Mouse (Mus musculus) lung, postnatal 14 days (tissue): ENCODE results near the gene Tomm40.

ENCODE experiments used
- DNase-seq: peaks from one replicate; pipeline ENCODE4 v3.0.0; 2021

Tomm40 gene

DNA sequence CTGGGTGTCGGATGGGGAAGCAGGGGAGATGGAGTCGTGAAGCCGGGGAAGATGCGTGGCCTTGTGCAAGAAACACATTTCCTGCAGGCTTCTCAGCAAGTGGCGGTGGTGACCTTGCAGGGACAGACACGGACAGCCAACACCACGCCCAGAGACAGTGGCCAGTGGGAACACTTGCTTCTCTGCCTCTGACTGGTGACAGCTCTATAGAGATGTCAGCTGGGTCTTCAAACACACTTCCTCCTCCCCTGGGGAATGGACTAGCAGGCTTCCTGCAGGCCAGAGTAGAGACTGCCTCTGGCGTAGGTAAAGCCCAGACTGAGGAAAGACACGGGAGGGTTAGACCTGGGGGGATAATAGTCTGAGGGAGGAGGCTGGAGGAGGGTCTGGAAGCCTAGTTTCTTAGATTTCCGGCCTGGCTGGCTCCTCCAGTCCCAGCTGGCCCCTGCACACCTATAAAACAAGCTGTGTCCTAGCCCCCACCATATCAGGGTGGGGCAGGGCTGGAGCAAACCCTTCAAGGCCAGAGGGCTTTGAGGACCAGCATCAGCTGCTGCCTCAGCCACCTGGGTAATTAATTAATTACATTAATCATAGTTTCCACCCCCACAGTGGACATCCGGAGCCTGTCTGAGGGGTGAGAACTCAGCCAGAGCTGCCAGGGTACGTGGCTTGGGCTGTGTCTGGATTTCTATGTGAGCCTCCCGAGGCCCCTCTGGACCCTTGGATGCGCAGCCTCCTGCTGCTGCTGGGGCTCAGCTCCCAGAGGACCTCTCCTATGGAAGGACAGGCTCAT lies 29.6 kb upstream of the Tomm40 start:
- no peak for DNase-seq

DNA sequence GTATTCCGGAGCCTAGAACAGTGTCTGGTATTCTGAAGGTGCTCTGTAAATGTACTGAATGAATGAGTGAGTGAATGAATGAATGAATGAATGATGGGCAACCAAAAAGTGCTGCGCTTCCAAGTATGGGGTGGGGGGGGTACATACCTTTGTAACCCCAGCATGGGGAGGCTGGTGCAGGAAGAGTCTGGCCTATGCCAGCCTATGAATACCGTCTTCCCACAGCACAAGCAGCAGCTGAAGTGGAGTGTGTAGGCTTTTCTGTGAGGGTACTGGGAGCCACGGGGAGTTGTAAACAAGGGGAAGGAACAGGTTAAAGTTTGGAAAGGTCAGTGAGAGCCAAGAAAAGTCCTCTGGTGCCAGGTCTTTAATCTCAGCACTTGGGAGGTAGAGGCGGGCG lies 28.6 kb upstream of the Tomm40 start:
- DNase-seq, result no peak

DNA sequence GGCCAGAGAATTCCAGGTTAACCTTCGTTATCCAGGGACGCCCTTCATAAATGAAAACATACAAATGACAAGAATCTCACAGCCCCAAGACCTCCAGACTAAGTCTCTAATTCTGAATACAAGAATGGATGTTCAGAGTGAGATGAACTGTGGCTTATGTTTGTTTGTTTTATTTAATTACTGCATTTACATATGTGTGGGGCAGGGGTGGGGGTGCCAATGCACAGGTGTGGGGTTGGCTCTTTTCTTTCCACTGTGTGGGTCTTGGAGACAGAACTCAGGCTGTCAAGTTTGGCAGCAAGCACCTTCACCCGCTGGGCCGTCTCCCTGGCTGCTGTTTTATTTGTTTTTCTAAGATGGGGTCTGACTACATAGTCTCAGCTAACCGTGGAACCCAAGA lies 27.2 kb upstream of the Tomm40 start:
- DNase-seq, result no peak

DNA sequence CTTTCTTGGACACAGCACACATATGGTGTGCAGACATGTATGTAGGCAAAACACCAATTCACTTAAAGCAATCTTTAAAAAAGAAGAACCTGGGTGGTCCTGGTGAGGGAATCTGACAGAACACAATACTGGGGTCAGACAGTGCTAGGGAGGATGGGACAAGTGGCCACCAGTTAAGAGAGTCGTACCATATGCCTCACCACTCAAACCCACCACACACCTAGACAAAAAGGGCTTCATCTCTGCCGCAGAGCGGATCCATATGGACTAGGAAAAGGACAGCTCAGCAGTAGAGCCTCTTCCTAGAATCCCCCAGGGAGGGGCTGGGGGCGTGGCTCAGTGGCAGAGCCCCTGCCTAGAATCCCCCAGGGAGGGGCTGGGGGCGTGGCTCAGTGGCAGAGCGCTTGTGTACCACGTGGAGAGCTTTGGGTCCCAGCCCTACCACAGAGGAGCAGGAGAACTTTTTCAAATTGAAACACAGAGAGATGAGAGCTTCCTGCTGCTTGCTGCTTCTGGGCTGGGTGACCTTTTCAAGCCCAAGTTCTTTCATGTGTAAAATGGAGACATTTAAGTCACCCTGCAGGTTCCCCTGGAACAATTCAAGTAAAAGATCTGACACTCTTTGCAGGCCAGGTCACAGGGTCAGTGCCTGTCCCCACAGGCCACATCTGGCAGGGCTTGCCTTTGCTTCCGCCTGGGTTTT lies 26.2 kb upstream of the Tomm40 start:
- peak; percentile 32 for DNase-seq

DNA sequence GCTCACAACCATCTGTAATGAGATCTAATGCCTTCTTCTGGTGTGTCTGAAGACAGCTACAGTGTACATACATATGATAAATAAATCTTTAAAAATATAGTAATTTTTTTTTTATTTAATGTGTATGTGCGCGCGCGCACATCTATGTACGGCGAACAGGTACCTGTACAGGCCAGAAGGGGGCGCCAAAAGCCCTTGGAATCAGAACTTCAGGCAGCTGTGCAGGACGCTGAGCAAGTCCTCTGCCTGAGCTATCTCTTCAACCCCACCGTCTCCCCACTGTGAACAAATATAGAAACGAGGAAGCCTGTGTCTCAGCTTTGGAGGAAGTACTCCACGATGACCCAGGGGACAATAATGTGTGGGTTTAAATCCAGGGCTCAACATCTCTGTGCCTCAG lies 25.0 kb upstream of the Tomm40 start:
- peak; percentile 37 for DNase-seq

DNA sequence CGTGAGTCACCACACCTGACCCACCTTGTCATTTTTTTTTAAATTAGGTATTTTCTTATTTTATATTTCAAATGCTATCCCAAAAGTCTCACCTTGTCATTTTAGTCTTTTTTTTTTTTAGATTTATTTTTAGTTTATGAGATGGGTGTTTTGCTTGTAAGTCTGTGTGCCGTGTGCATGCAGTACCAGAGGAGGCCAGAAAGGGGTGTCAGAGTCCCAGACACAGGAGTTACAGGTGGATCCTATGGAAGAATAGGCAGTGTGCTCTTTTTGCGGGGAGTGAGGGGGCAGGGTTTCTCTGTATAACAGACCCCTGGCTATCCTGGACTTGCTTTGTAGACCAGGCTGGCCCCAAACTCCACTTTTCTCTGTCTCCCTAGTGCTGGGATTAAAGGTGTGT lies 23.5 kb upstream of the Tomm40 start:
- DNase-seq, result no peak

DNA sequence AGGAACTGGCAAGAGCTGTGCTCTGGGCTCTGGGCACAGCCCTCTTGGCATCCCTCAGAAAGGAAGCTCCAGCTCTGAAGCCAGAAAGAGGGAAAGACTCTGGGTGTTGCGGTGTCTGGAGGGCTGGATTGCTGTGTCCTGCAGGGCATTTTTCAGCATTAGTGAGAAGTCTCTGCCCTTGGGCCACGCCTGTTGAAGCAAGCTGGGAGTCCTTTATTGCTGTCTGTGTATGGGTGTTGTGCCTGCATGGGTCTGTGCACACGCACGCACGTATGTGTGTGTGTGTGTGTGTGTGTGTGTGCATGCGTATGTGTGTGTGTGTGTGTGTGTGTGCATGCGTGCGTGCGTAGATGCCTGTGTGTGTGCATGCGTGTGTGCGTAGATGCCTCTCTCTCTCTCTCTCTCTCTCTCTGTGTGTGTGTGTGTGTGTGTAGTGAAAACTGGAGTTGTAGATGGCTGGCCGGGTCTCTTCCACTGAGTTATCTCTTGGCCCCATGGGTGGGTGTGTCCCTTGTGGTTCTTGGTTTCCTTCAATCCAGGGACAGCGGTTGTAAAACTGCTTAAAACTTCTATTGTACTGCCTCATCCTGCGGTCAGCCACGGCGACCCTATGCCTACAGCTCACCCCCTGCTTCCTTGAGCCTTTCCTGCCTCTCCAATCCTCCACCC lies 21.3 kb upstream of the Tomm40 start:
- no peak for DNase-seq

DNA sequence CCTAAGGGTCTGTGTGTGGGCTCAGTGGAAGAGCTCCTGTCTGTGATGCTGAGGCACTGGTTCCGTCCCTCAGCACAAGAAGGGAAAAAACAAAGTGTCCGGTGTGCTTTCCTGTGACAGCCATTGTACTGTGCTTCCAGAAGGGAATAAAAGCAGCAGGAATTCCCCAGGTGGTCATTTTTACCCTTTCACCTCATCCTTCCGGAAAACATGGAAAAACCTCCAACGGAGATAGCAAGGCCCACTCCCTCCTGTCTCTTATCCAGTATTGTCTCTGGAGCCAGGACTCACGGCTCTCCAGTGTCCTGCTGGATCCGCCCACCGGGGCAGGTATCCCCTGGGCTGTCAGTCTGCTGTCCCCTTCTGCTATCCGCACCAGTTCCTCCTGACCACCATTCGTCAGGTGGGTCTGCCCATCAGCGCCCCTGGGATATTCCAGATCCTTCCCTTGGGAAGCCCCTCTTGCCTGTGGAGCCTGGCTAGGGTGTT lies 19.0 kb upstream of the Tomm40 start:
- DNase-seq, result no peak

DNA sequence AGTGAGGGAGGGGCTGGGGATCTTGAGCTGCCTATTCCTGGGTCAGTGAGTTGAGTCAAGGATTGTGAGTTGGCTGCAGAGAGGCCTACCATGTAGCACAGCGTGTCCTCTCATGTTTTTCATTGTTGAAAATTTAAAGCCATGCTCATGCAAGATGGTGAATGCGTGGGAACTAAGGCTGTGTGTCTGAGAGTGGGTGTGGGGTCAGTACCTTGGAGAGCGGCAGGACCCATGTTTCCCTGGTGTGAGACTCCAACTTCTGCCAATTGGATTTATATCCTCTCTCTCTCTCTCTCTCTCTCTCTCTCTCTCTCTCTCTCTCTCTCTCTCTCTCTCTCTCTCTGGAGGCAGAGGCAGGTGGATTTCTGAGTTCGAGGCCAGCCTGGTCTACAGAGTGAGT lies 11.3 kb upstream of the Tomm40 start:
- DNase-seq, result no peak

DNA sequence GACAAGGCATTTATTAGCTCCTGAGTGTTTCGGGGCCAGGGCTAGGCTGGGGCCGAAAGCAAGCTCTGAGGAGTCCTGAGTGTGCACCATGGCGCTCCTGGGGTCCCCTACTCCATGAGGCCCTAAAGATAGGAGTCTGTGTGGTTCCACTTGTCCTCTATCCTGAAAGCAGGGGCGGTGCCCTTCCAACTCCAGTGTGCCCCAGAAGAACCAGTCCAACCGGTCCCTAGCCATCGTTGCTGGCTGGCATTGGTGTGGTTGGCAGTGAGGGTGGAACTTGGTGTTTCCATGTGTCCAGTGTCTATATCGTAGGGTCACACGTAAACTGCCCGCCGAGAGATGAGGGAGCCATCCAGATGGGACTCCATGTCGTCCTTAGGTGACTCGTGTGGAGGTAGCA lies 8.9 kb upstream of the Tomm40 start:
- peak; percentile 61 for DNase-seq

DNA sequence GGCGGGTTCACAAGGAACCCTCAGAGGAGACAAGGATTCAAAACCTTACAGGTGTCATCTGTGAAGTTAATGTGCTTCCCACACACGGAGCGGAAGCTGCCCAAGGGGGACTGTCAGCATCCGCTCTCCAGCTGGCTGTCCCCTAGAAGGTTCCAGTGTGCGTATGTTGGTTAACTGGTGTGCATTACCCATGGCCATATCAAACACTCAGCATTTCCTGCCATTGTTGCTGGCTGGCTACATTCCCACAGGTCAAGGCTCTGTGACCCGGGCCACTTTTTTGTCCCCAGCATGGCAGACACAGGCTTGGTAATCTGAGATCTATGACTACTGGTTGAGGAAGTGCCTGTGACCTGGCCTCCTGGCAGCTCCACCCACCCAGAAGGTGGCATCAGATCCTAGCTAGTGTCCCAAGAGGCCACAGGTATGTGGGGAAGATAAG lies 7.5 kb upstream of the Tomm40 start:
- peak; percentile 69 for DNase-seq

DNA sequence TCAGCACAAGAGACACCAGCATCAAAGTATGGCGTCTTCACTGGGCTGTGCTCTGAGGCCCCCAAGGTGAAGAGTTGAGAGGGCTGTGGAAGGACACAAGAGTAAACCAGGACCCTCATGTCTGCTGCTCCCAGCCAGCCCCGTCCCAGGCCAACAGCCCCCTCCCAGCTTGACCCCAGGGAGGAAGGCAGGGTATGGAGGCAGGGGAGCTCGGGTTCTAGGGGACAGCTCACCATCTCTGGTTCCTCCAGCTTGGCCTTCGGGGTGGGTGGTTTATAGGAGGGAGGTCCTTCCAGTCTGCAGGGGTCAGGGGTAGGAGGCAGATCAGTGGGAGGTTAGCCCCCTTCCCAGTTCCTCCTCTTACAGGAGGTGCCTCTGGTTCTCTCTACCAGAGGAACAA lies 4.0 kb upstream of the Tomm40 start:
- no peak for DNase-seq

DNA sequence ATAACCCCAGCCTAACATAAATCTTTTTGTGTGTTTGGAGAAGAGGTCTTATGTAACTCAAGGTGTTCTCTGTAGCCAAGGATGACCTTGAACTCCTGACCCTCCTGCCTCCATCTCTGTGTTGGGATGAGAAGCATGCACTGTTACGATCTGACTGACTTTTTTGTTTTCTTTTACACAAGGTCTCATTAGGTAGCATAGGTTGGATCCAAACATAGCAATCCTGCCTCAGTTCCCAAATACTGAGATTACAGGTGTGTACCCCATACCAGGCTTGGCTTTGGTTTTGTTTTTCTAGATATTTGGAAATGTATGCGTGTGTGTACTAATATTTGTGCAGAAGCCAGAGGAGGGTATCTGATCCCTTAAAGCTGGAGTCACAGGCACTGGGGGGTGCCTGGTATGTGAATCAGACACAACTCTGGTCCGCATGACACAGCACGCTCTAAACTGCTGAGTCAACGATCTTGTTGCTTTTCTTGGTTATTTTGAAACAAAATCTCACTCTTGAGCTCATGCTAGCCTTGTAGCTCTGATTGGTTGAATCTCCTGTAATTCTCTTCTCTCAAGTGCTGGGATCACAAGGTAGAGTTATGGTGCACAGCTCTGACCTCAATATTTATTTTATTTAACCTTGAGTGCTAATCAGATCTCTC lies 3.2 kb upstream of the Tomm40 start:
- DNase-seq, result no peak

DNA sequence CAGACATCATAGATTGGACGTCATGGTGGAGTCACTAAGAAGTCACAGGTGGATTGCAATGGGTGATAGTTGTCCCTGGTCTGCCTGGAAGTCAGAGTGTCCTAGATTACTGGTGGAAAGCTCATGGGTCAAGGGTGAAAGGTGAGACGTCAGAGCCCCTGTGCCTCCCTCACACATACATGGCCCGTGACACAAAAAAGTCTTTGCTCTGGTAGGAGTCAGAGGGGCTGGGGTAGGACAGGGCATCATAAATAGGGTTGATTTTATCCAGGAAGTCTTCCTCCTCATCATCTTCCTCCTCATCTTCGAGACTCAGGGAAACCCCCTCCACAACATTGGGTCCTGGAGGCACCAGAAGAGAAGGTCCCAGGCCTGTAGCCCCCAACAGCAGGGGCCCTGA lies 2.1 kb upstream of the Tomm40 start:
- no peak for DNase-seq

DNA sequence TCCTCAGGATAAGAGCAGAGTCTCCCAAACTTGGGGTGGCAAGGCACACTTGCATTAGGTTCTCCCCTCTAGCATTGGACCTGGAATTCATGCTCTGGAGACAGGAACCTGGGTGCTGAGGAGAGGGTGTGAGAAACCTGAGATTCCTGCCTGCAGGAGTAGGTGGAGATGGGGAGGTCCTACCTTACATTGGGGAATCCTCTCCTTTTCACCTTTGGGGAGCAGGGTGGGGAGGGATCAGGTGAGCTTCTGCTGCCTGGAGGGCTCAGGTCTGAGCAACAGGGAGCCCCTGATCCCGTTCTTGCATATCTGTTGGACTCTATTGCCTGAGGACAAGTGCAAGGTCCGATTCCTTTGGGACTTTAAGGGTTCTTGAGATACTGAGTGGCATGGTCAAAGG lies 1.6 kb upstream of the Tomm40 start:
- DNase-seq, result no peak

DNA sequence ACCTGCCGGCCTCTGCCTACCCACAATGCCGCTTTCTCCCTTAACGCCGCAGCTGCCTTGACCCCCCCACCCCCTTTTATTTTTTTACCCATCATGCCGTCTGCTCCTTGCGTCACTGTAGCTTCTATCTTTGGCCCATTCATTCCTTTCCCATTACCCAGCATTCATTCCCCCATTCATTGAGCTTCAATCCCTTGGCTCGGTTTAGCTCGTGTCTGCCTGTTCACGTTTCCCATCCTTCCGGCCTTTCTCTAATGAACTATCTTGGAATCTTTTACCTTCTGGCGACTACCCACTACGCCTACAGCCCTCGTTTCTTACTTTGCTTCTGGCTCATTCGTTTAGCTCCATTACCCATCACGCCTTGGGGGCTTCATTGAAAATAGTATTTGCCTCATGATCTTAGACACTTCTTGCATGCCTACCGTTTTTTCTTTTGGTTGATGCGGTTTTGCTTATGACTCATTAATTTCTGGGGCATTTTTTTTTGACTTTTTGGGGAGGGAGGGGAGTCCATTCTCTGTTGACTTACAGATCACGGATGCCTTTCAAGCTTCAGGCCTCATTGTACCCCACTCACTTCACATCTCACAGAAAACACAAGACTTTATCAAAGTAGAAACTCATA lies 931 bp upstream of the Tomm40 start:
- no peak for DNase-seq

DNA sequence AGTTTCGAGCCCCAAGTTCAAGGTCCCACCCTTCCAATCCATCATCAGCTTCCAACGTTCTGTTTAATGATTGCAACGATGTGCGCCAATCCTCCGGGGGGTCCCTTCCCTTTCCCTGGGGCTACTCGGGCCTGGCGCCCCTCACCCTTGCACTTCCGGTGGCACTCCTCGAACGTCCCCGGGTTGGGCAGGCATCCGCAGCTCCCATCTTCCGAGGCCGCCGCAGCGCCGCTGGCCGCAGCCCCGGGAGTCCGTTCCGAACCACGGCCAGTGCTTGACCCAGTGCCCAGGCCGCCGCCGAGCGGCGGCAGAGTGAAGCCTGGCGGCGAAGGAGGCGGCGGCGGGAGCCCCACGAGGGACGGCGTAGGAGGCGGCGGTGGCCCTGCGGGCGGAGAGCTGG lies 402 bp downstream of the Tomm40 start:
- DNase-seq, result no peak

DNA sequence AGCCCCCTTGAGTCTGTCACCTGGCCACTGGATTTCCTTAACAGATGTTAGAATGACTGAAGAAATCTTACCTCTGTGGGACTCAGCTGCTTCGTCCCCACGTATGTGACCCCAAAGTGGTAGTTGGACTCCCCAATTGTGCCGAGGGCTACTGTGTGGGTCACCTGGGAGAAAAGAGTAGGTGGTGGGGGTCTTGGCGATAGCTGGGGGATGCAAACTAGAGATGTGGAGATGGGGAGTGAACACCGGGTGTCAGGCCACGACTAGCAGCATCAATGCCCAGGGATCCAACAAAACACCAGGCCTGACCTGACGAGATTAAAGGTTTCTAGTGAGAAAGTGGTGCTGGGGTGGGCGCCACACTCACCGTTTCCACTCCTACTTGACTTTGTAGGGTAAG lies 1.6 kb downstream of the Tomm40 start:
- no peak for DNase-seq

DNA sequence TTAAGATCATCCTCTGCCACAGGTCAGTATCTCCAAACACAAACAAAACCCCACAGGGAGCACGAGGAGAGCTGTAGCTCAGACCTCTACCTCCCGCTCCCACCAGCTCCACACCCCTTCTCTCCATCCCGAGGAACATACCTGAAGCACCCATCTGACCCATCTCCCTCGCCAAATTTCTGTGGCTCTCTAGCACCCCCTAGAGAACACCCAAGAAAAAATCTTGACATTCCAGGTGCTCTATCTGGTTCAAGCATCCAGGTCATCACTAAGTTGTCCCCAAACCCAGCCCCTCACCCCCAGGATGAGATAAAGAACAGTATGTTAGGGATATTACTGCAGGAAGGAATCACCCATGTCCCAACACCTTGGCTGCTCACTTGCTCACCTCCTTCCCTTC lies 2.0 kb downstream of the Tomm40 start:
- DNase-seq, result no peak

DNA sequence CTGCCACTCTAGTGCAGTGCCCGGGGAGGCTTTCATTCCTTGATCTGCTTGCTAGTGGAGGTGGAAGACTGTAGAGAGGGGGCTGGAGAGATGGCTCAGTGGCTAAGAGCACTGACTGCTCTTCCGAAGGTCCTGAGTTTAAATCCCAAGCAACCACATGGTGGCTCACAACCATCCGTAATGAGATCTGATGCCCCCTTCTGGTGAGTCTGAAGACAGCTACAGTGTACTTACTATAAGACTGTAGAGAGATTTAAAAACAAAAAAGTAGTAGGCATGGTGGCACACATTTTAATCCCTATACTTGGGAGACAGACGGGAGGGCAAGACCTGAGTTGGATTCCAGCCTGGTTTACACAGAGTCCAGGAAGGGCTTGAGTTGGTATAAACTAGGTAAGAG lies 2.8 kb downstream of the Tomm40 start:
- DNase-seq, result no peak

DNA sequence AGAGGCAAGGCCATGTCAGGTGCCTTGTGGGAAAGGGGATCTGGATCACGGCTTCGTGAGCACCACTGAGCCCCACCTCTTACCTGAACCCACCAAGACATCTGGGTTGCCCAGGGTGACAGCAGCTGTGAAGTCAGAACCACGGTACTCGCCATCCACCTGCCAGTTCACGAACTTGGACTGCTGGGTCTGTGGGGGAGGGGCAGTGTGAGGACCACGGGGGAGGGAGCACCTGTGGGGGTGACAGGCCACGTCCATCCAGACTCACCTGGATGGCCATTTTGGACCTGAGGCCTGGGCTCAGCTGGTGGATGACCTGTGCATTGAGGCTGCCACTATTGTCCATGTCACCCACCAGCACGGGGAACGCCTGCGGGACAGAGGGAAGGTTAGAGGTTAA lies 4.6 kb downstream of the Tomm40 start:
- no peak for DNase-seq

DNA sequence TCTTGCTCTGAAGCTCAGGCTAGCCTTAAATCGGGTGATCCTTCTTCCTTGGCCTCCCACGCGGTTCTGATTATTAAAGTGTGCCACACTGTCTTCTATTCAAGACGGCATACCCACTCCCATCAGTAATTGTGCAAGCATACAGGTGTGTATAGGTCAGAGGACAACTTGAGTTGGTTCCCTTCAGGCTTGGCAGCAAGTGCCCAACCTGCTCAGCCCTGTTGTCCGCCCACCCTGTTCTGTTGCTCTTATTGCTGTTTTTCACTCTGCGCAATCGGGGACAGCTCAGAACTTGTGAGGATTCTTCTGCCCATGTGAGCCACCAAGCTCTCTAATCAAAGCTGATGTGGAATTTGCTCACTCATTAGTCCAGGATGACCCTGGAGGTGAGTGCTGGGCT lies 10.0 kb downstream of the Tomm40 start:
- DNase-seq, result no peak

DNA sequence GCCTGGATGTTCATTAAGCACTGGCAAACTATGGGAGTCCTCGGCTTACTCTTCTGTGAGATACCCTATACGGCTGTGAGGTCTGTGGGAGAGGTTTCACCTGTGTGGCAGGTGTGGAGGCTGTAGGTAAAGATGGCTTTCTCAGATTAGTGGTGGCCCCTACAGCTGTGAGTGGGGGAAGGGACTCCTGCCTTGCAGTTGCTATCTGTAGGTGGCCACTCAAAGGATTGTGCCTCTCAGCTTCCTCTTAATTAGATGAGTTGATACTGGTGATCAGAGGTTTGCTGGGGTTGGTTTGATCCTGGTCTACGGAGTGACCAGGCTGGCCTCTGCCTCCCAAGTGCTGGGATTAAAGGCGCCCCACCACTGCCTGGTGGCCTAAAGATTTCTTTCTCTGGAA lies 10.8 kb downstream of the Tomm40 start:
- no peak for DNase-seq
